Mouse (Mus musculus): ENCODE data around the gene Nmur2. TPM values are rescaled to one million over a fixed set of nuclear protein-coding genes. Genes with fewer than 3 reads are reported as not detected.

Nmur2 gene
- polyA plus RNA-seq, 1 experiment: not detected

GRCm38 (mm10) chr11:55992148-55992547, 48.7 kb downstream of the Nmur2 start:
- no peaks in the 10 kb centered on the region for H3K36me3 ChIP-seq (ENCODE audit: control insufficient read depth, insufficient read depth, low read length)
- WGBS: 46% methylated on average over 3 of the region's 3 CpGs
- H3K4me3 ChIP-seq (ENCODE audit: insufficient read depth, low read depth, low read length): no peak overlapping the region
- no peaks in the 10 kb centered on the region for H3K27me3 ChIP-seq (replicated peaks; ENCODE audit: control insufficient read depth, insufficient read depth, low read length)
- DNase-seq: no peak
- no peaks in the 10 kb centered on the region for H3K4me1 ChIP-seq (ENCODE audit: control insufficient read depth, insufficient read depth, low read length)
- TF ChIP-seq CTCF (conservative IDR thresholded peaks at IDR 0.05; ENCODE audit: insufficient read depth, insufficient read length, low read depth, low read length) (no peak), POLR2A (IDR thresholded peaks at IDR 0.05; ENCODE audit: low read depth, low read length) (no peak)
- H3K27ac ChIP-seq (ENCODE audit: insufficient read depth, low read depth, low read length): no peak overlapping the region

- H3K27ac ChIP-seq (ENCODE audit: insufficient read depth, low read depth, low read length): no peak overlapping the region
- DNase-seq: peak; percentile 11
- no peak overlapping the region for H3K4me3 ChIP-seq (ENCODE audit: insufficient read depth, low read depth, low read length)
- TF ChIP-seq POLR2A (IDR thresholded peaks at IDR 0.05; ENCODE audit: low read depth, low read length) (no peak), CTCF (conservative IDR thresholded peaks at IDR 0.05; ENCODE audit: insufficient read depth, insufficient read length, low read depth, low read length) (peak; percentile 82)
- H3K36me3 ChIP-seq (ENCODE audit: control insufficient read depth, insufficient read depth, low read length): no peaks in the 10 kb centered on the region
- WGBS: 11% methylated on average over 8 of the region's 8 CpGs
- H3K4me1 ChIP-seq (ENCODE audit: control insufficient read depth, insufficient read depth, low read length): no peaks in the 10 kb centered on the region
- no peaks in the 10 kb centered on the region for H3K27me3 ChIP-seq (replicated peaks; ENCODE audit: control insufficient read depth, insufficient read depth, low read length)
Measured at GRCm38 (mm10) chr11:55991505-55992066, 49.2 kb downstream of the Nmur2 start.

- no peak overlapping the region for H3K4me3 ChIP-seq (ENCODE audit: insufficient read depth, low read depth, low read length)
- H3K27me3 ChIP-seq (replicated peaks; ENCODE audit: control insufficient read depth, insufficient read depth, low read length): no peaks in the 10 kb centered on the region
- no peak for DNase-seq
- WGBS: 51% methylated on average over 3 of the region's 3 CpGs
- H3K27ac ChIP-seq (ENCODE audit: insufficient read depth, low read depth, low read length): no peak overlapping the region
- no peaks in the 10 kb centered on the region for H3K36me3 ChIP-seq (ENCODE audit: control insufficient read depth, insufficient read depth, low read length)
- TF ChIP-seq POLR2A (IDR thresholded peaks at IDR 0.05; ENCODE audit: low read depth, low read length) (no peak), CTCF (conservative IDR thresholded peaks at IDR 0.05; ENCODE audit: insufficient read depth, insufficient read length, low read depth, low read length) (no peak)
- no peaks in the 10 kb centered on the region for H3K4me1 ChIP-seq (ENCODE audit: control insufficient read depth, insufficient read depth, low read length)
Measured at GRCm38 (mm10) chr11:55984643-55985042, 56.2 kb downstream of the Nmur2 start.

- DNase-seq: peak; percentile 2
- Histone ChIP-seq H3K27me3 (replicated peaks; ENCODE audit: control insufficient read depth, insufficient read depth, low read length) (no peaks in the 10 kb centered on the region), H3K4me3 (ENCODE audit: insufficient read depth, low read depth, low read length) (no peak overlapping the region), H3K27ac (ENCODE audit: insufficient read depth, low read depth, low read length) (no peak overlapping the region), H3K36me3 (ENCODE audit: control insufficient read depth, insufficient read depth, low read length) (no peaks in the 10 kb centered on the region), H3K4me1 (ENCODE audit: control insufficient read depth, insufficient read depth, low read length) (no peaks in the 10 kb centered on the region)
- 42% methylated on average over 1 of the region's 1 CpGs for WGBS
- TF ChIP-seq POLR2A (IDR thresholded peaks at IDR 0.05; ENCODE audit: low read depth, low read length): no peak
- peak; percentile 55 for TF ChIP-seq CTCF (conservative IDR thresholded peaks at IDR 0.05; ENCODE audit: insufficient read depth, insufficient read length, low read depth, low read length)
Measured at GRCm38 (mm10) chr11:55981656-55982055, 59.2 kb downstream of the Nmur2 start.

- H3K4me1 ChIP-seq (ENCODE audit: control insufficient read depth, insufficient read depth, low read length): no peaks in the 10 kb centered on the region
- no peak for DNase-seq
- H3K27ac ChIP-seq (ENCODE audit: insufficient read depth, low read depth, low read length): no peak overlapping the region
- TF ChIP-seq POLR2A (IDR thresholded peaks at IDR 0.05; ENCODE audit: low read depth, low read length): no peak
- TF ChIP-seq CTCF (conservative IDR thresholded peaks at IDR 0.05; ENCODE audit: insufficient read depth, insufficient read length, low read depth, low read length): no peak
- 49% methylated on average over 6 of the region's 6 CpGs for WGBS
- H3K36me3 ChIP-seq (ENCODE audit: control insufficient read depth, insufficient read depth, low read length): no peaks in the 10 kb centered on the region
- H3K27me3 ChIP-seq (replicated peaks; ENCODE audit: control insufficient read depth, insufficient read depth, low read length): no peaks in the 10 kb centered on the region
- no peak overlapping the region for H3K4me3 ChIP-seq (ENCODE audit: insufficient read depth, low read depth, low read length)
Measured at GRCm38 (mm10) chr11:55978146-55978545, 62.7 kb downstream of the Nmur2 start.

Data from kidney, adult 2 months (tissue).